Mouse (Mus musculus) CH12.LX (cell line): ENCODE results near the gene Xpc. TPM values are rescaled to one million over a fixed set of nuclear protein-coding genes. Genes with fewer than 3 reads are reported as not detected.

Experiments
- DNase-seq: peaks from one replicate; pipeline ENCODE4 v3.0.0-alpha.2; 2013; ENCODE audit errors: extremely low read depth
- H3K27ac ChIP-seq: 2 replicates; pipeline ENCODE4 v1.5.1; 2012; ENCODE audit warnings: low read depth, mild to moderate bottlenecking, control low read depth, moderate library complexity; ENCODE audit not compliant: insufficient read depth
- H3K27me3 ChIP-seq: replicated peaks from 2 replicates; pipeline ENCODE3; 2012; ENCODE audit warnings: inconsistent platforms
- H3K36me3 ChIP-seq, 2 experiments: replicated peaks in 1 of 2; 2 replicates each; pipeline versions ENCODE3 to v1.6.1; 2012; ENCODE audit warnings: inconsistent platforms in 1 of 2, low read length in 1 of 2, mild to moderate bottlenecking in 1 of 2, mixed read lengths in 1 of 2, moderate library complexity in 1 of 2; ENCODE audit not compliant: control insufficient read depth in 1 of 2, insufficient read depth in 1 of 2
- H3K4me1 ChIP-seq, 2 experiments: 2 replicates each; pipeline ENCODE4 v1.6.1; 2012; ENCODE audit warnings: inconsistent platforms in 1 of 2, moderate library complexity in 1 of 2; ENCODE audit not compliant: insufficient read depth in 2 of 2, control insufficient read depth in 1 of 2
- H3K4me2 ChIP-seq: 2 replicates; pipeline ENCODE4 v1.6.1; 2012; ENCODE audit warnings: low read depth, mild to moderate bottlenecking, control low read depth; ENCODE audit not compliant: poor library complexity, insufficient read depth, severe bottlenecking
- H3K4me3 ChIP-seq, 3 experiments: fragments of 150-350 bp in 1 of 3; sonication (generic) in 1 of 3; replicated peaks in 1 of 3; 2 replicates each; pipeline versions ENCODE3 to v1.5.1; 2011 to 2012; ENCODE audit warnings: low read depth in 2 of 3, low read length in 2 of 3, mild to moderate bottlenecking in 2 of 3, moderate library complexity in 2 of 3, control low read depth in 1 of 3, improper control_type of control experiment in 1 of 3, inconsistent platforms in 1 of 3, mixed read lengths in 1 of 3; ENCODE audit not compliant: poor library complexity in 1 of 3
- H3K79me2 ChIP-seq: replicated peaks from 2 replicates; pipeline ENCODE4 v1.6.1; 2012; ENCODE audit warnings: mild to moderate bottlenecking, moderate library complexity; ENCODE audit not compliant: control insufficient read depth, poor library complexity, insufficient read depth, severe bottlenecking; ENCODE audit errors: extremely low read depth
- H3K9ac ChIP-seq: 2 replicates; pipeline ENCODE4 v1.6.1; 2012; ENCODE audit warnings: low read depth, mild to moderate bottlenecking, control low read depth, moderate library complexity; ENCODE audit not compliant: insufficient read depth
- H3K9me3 ChIP-seq: replicated peaks from 2 replicates; pipeline ENCODE3; 2012; ENCODE audit warnings: low read length, inconsistent platforms, mixed read lengths
- BHLHE40 ChIP-seq: IDR thresholded peaks from 2 replicates; pipeline ENCODE4 v1.6.1; 2011; ENCODE audit warnings: mild to moderate bottlenecking, low read depth, low read length, improper control_type of control experiment
- CHD1 ChIP-seq: IDR thresholded peaks from 2 replicates; pipeline ENCODE4 v1.6.1; 2012; ENCODE audit warnings: low read depth, low read length, improper control_type of control experiment, inconsistent platforms
- CTCF ChIP-seq, 2 experiments: IDR thresholded peaks in 1 of 2; conservative IDR thresholded peaks in 1 of 2; 2 replicates each; pipeline ENCODE4 v1.5.1; 2011 to 2012; ENCODE audit warnings: low read depth in 2 of 2, low read length in 2 of 2, improper control_type of control experiment in 1 of 2, inconsistent platforms in 1 of 2, mild to moderate bottlenecking in 1 of 2, moderate library complexity in 1 of 2
- E2F4 ChIP-seq: IDR thresholded peaks from 2 replicates; pipeline ENCODE4 v1.6.1; 2011; ENCODE audit warnings: low read depth, low read length, improper control_type of control experiment; ENCODE audit not compliant: insufficient replicate concordance
- ELF1 ChIP-seq: IDR thresholded peaks from 2 replicates; pipeline ENCODE4 v1.6.1; 2014; ENCODE audit warnings: low read depth, mild to moderate bottlenecking, inconsistent platforms, low read length, improper control_type of control experiment
- ETS1 ChIP-seq: conservative IDR thresholded peaks from 2 replicates; pipeline ENCODE4 v1.6.1; 2012; ENCODE audit warnings: low read depth, mild to moderate bottlenecking, inconsistent platforms, low read length, improper control_type of control experiment, moderate library complexity
- JUN ChIP-seq: IDR thresholded peaks from 2 replicates; pipeline ENCODE4 v1.6.1; 2011; ENCODE audit warnings: low read depth, mild to moderate bottlenecking, low read length, improper control_type of control experiment, moderate library complexity; ENCODE audit not compliant: insufficient read depth
- MAX ChIP-seq: IDR thresholded peaks from 2 replicates; pipeline ENCODE4 v1.6.1; 2011; ENCODE audit warnings: low read length, improper control_type of control experiment
- MAZ ChIP-seq: IDR thresholded peaks from 2 replicates; pipeline ENCODE4 v1.6.1; 2012; ENCODE audit warnings: low read depth, mild to moderate bottlenecking, inconsistent platforms, low read length, improper control_type of control experiment, moderate library complexity
- MYC ChIP-seq: IDR thresholded peaks from 2 replicates; pipeline ENCODE4 v1.6.1; 2011; ENCODE audit warnings: low read depth, mild to moderate bottlenecking, improper control_type of control experiment, low read length
- PAX5 ChIP-seq: IDR thresholded peaks from 2 replicates; pipeline ENCODE4 v1.6.1; 2012; ENCODE audit warnings: low read length, inconsistent platforms, mixed read lengths
- POLR2A ChIP-seq: IDR thresholded peaks from 2 replicates; pipeline ENCODE4 v1.6.1; 2011; ENCODE audit warnings: low read depth, mild to moderate bottlenecking, improper control_type of control experiment, low read length
- RAD21 ChIP-seq: IDR thresholded peaks from 2 replicates; pipeline ENCODE4 v1.6.1; 2011; ENCODE audit warnings: low read depth, mild to moderate bottlenecking, low read length, improper control_type of control experiment, moderate library complexity
- RCOR1 ChIP-seq: conservative IDR thresholded peaks from 2 replicates; pipeline ENCODE4 v1.6.1; 2012; ENCODE audit warnings: low read depth, mild to moderate bottlenecking, inconsistent platforms, low read length, improper control_type of control experiment
- SIN3A ChIP-seq: IDR thresholded peaks from 2 replicates; pipeline ENCODE4 v1.6.1; 2012; ENCODE audit warnings: low read length, improper control_type of control experiment, inconsistent platforms
- TBP ChIP-seq: conservative IDR thresholded peaks from 2 replicates; pipeline ENCODE4 v1.6.1; 2011; ENCODE audit warnings: low read depth, low read length, improper control_type of control experiment
- TCF12 ChIP-seq: IDR thresholded peaks from 2 replicates; pipeline ENCODE4 v1.6.1; 2014; ENCODE audit warnings: low read depth, mild to moderate bottlenecking, inconsistent platforms, low read length, improper control_type of control experiment
- UBTF ChIP-seq: IDR thresholded peaks from 2 replicates; pipeline ENCODE4 v1.6.1; 2012; ENCODE audit warnings: low read depth, mild to moderate bottlenecking, inconsistent platforms, low read length, improper control_type of control experiment, moderate library complexity
- ZNF384 ChIP-seq: IDR thresholded peaks from 2 replicates; pipeline ENCODE4 v1.6.1; 2012; ENCODE audit warnings: low read depth, low read length, improper control_type of control experiment, inconsistent platforms
- dilution Hi-C: fragments of 300-500 bp; cut with MboI; formaldehyde crosslinking; loops from 2 replicates; pipeline ENCODE4 v1.14.3; 2020; ENCODE audit warnings: low sequenced_read_pairs; ENCODE audit not compliant: extremely low pct_unique_long_range_greater_than_20kb, extremely low pct_ligation_motif_present
- in situ Hi-C: fragments of 300-500 bp; cut with MboI; formaldehyde crosslinking; loops from 3 replicates; pipeline ENCODE4 v1.14.3; 2019; ENCODE audit warnings: low sequenced_read_pairs, low pct_ligation_motif_present, low pct_unique_long_range_greater_than_20kb, mixed read lengths
- polyA plus RNA-seq: library from polyadenylated mRNA; unstranded; fragments of >175 nt; gene quantifications from 2 replicates; pipeline ENCODE4 v1.2.1, GENCODE M21; 2012; ENCODE audit warnings: low read depth; ENCODE audit not compliant: insufficient read length
- total RNA-seq, 2 experiments: library from RNA; depleted of rRNA; stranded (reverse); fragments of 300-350 nt in 1 of 2; fragments of >200 nt in 1 of 2; gene quantifications; 2 replicates each; pipeline ENCODE4 v1.2.3; 2012 to 2014

Xpc gene
- total and polyA plus RNA-seq, 3 experiments: 7.8 to 11.7 (median 8.2) TPM

GRCm38 (mm10) chr6:91552693-91553092, 37.0 kb upstream of the Xpc start:
- TF ChIP-seq CTCF (conservative IDR thresholded peaks at IDR 0.05 in 1 of 2, IDR thresholded peaks at IDR 0.05 in 1 of 2; ENCODE audit: low read depth in 2 of 2, low read length in 2 of 2) (no peak), POLR2A (no peak), UBTF (no peak), RAD21 (no peak), MAX (no peak), SIN3A (no peak), BHLHE40 (no peak), MYC (no peak), PAX5 (no peak), ELF1 (no peak), TBP (no peak), RCOR1 (no peak)
- dilution Hi-C loops: no loop called here
- DNase-seq: no peak
- Histone ChIP-seq H3K9me3 (peaks cover 5% of the 10 kb centered on the region), H3K4me1 (no peaks in the 10 kb centered on the region), H3K27me3 (peaks cover 53% of the 10 kb centered on the region), H3K9ac (no peak overlapping the region), H3K79me2 (no peaks in the 10 kb centered on the region), H3K4me3 (no peak overlapping the region), H3K36me3 (no peaks in the 10 kb centered on the region), H3K4me2 (no peak overlapping the region), H3K27ac (no peak overlapping the region)
- in situ Hi-C loops: no loop called here

GRCm38 (mm10) chr6:91551671-91552070, 36.0 kb upstream of the Xpc start:
- dilution Hi-C loops (no loop called here), in situ Hi-C loops (no loop called here)
- TF ChIP-seq MAZ (no peak), ZNF384 (no peak), E2F4 (no peak), ETS1 (no peak), TCF12 (no peak), JUN (no peak), UBTF (no peak), CHD1 (no peak)
- H3K79me2 ChIP-seq: no peaks in the 10 kb centered on the region
- H3K36me3 ChIP-seq: no peaks in the 10 kb centered on the region
- no peak overlapping the region for H3K4me2 ChIP-seq
- H3K4me3 ChIP-seq: no peak overlapping the region
- no peaks in the 10 kb centered on the region for H3K4me1 ChIP-seq
- no peak overlapping the region for H3K9ac ChIP-seq
- no peak overlapping the region for H3K27ac ChIP-seq
- peaks cover 48% of the 10 kb centered on the region for H3K27me3 ChIP-seq
- peaks cover 2% of the 10 kb centered on the region for H3K9me3 ChIP-seq
- DNase-seq: no peak
